Mouse (Mus musculus) midbrain, embryonic 13.5 days (tissue): ENCODE results near the gene Syne3. TPM values are rescaled to one million over a fixed set of nuclear protein-coding genes. Genes with fewer than 3 reads are reported as not detected.
A peak's percentile ranks its signal among the peaks of the same experiment; 100 is the strongest.

ENCODE experiments used
- ATAC-seq: fragments of 200-750 bp; cut with Nextera tagmentation; 2 replicates; pipeline ENCODE4 v1.8.0; 2017; ENCODE audit warnings: mild to moderate bottlenecking, moderate TSS enrichment, moderate library complexity
- H3K27ac ChIP-seq: fragments of 300-500 bp; sonication (generic); 2 replicates; pipeline ENCODE4 v1.5.1; 2015; ENCODE audit warnings: inconsistent platforms, mild to moderate bottlenecking, moderate library complexity
- H3K27me3 ChIP-seq: fragments of 300-500 bp; sonication (generic); 2 replicates; pipeline ENCODE4 v1.6.1; 2015; ENCODE audit warnings: mild to moderate bottlenecking, inconsistent platforms
- H3K36me3 ChIP-seq: fragments of 300-500 bp; sonication (generic); 2 replicates; pipeline ENCODE4 v1.6.1; 2015; ENCODE audit warnings: mild to moderate bottlenecking, inconsistent platforms
- H3K4me1 ChIP-seq: fragments of 300-500 bp; sonication (generic); replicated peaks from 2 replicates; pipeline ENCODE4 v1.6.1; 2015; ENCODE audit warnings: inconsistent platforms
- H3K4me2 ChIP-seq: fragments of 300-500 bp; sonication (generic); replicated peaks from 2 replicates; pipeline ENCODE4 v1.6.1; 2015; ENCODE audit warnings: moderate library complexity, mild to moderate bottlenecking, inconsistent platforms
- H3K4me3 ChIP-seq: fragments of 300-500 bp; sonication (generic); replicated peaks from 2 replicates; pipeline ENCODE4 v1.5.1; 2015; ENCODE audit warnings: mild to moderate bottlenecking, inconsistent platforms
- H3K9ac ChIP-seq: fragments of 300-500 bp; sonication (generic); replicated peaks from 2 replicates; pipeline ENCODE4 v1.6.1; 2015; ENCODE audit warnings: mild to moderate bottlenecking, inconsistent platforms
- H3K9me3 ChIP-seq: fragments of 300-500 bp; sonication (generic); 2 replicates; pipeline ENCODE4 v1.6.1; 2016; ENCODE audit warnings: mild to moderate bottlenecking, inconsistent platforms
- WGBS: fragments of 180-500 bp; shearing (Covaris S2); methylation state at CpG from one replicate; pipeline ENCODE4 v1.1.7; 2015; 5-methylcytosine and 5-hydroxymethylcytosine counted together
- polyA plus RNA-seq: library from polyadenylated mRNA; unstranded; fragments of >200 nt; fragmentation: Nextera tagmentation; extraction: Ambion mirVana; gene quantifications from 2 replicates; pipeline ENCODE4 v1.2.1, GENCODE M21; 2015

Syne3 gene
- polyA plus RNA-seq, 1 experiment from 2014 or later = 0.17 TPM

DNA sequence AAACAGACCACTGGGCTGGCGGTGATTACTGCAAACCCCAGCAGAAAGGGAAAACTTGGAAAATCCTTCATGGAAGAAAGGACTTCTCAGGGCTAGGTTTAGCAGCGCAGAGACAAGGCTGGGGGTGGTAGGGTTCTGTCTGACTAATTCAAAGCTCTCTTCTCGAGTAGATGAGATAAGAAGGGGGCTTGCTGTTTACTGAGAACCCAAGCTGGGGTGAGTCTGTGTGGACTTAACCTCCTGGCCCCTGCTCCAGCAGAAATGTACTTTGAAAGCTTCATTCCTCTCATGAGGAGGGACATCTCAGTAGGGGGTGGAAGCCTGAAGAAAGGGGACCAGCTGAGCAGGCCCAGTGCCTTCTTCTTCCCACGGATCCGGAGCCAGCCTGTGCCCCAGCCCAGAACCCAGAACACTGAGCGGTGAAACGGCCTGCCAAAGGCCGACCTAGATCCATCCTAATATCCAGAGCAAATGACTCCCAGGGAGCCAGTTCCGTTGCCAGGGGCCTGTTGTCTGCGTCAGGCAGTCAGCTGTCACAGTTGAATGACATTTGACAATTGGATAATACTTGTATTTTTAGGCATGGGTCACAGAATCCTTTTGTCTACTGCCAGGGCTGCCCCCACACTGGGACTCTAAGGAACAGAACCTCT is 97.2 kb downstream of the Syne3 start:
- Histone ChIP-seq H3K4me3 (no peak overlapping the region), H3K27ac (no peak overlapping the region), H3K36me3 (no peaks in the 10 kb centered on the region), H3K9me3 (no peaks in the 10 kb centered on the region), H3K27me3 (peaks cover 9% of the 10 kb centered on the region; the same call in 1 of the 2 replicates), H3K9ac (no peak overlapping the region), H3K4me2 (no peak overlapping the region), H3K4me1 (peaks cover 30% of the 10 kb centered on the region)
- no peak for ATAC-seq
- 21% methylated on average over 10 of the region's 10 CpGs for WGBS

GRCm38 (mm10) chr12:104909750-104910149 is 99.9 kb downstream of the Syne3 start:
- ATAC-seq = no peak
- Histone ChIP-seq H3K27me3 (peaks cover 19% of the 10 kb centered on the region), H3K27ac (no peak overlapping the region), H3K9me3 (no peaks in the 10 kb centered on the region), H3K4me1 (peaks cover 28% of the 10 kb centered on the region), H3K4me3 (no peak overlapping the region), H3K36me3 (no peaks in the 10 kb centered on the region), H3K9ac (no peak overlapping the region), H3K4me2 (no peak overlapping the region)
- WGBS = 95% methylated on average over 4 of the region's 4 CpGs

DNA sequence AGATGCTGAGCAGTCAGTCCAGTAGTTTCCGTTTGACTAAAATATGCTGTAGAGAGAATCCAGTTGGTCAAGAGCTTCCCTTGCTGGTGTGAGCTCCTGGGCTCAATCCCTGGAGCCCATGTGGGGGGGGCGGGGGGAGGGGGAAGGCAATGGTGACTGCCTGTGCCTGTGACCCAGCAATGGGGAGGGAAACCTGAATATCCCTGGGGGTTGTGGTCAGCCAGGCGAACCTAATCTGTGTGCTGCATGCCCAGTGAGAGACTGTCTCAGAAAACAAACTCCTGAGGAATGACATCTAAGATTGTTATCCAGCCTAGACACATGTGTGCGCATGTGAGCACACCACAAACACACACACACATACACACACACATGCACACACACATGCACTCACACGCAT is 100.6 kb downstream of the Syne3 start:
- Histone ChIP-seq H3K36me3 (no peaks in the 10 kb centered on the region), H3K4me3 (no peak overlapping the region), H3K4me1 (peaks cover 31% of the 10 kb centered on the region), H3K9me3 (no peaks in the 10 kb centered on the region), H3K9ac (no peak overlapping the region), H3K27ac (peak overlapping the region; percentile 25), H3K27me3 (peaks cover 19% of the 10 kb centered on the region), H3K4me2 (no peak overlapping the region)
- ATAC-seq = peak; percentile 32; the same call in 1 of the 2 replicates
- 39% methylated on average over 5 of the region's 5 CpGs for WGBS

- peaks cover 19% of the 10 kb centered on the region for H3K27me3 ChIP-seq
- no peak overlapping the region for H3K9ac ChIP-seq
- H3K4me3 ChIP-seq = no peak overlapping the region
- H3K4me2 ChIP-seq = no peak overlapping the region
- WGBS = 3% methylated on average over 15 of the region's 15 CpGs
- peak overlapping the region; percentile 25 for H3K27ac ChIP-seq
- no peaks in the 10 kb centered on the region for H3K36me3 ChIP-seq
- H3K9me3 ChIP-seq = no peaks in the 10 kb centered on the region
- peaks cover 31% of the 10 kb centered on the region for H3K4me1 ChIP-seq
- ATAC-seq = peak; percentile 47
Observed at GRCm38 (mm10) chr12:104908024-104908781, 101.4 kb downstream of the Syne3 start.

DNA sequence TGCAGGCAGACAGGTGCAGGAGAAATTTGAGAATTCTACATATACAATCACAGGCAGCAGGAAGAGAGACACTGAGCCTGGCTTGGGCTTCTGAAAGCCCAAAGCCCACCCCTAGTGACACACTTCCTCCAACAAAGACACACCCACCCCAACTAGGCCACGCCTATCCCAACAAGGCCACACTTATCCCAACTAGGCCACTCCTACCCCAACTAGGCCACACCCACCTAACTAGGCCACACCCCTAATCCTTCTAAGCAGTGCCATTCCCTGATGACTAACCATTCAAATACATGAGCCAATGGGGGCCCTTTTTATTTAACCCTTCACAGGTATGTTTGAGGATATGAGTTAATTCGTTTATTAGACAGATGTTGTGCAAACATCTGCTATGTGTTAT is 102.5 kb downstream of the Syne3 start:
- no peaks in the 10 kb centered on the region for H3K36me3 ChIP-seq
- WGBS = 88% methylated on average over 2 of the region's 2 CpGs
- no peaks in the 10 kb centered on the region for H3K9me3 ChIP-seq
- peaks cover 24% of the 10 kb centered on the region for H3K4me1 ChIP-seq
- no peak overlapping the region for H3K4me2 ChIP-seq
- no peak overlapping the region for H3K9ac ChIP-seq
- ATAC-seq = no peak
- no peak overlapping the region for H3K4me3 ChIP-seq
- H3K27ac ChIP-seq = no peak overlapping the region
- H3K27me3 ChIP-seq = peaks cover 19% of the 10 kb centered on the region

- no peaks in the 10 kb centered on the region for H3K9me3 ChIP-seq
- 36% methylated on average over 5 of the region's 5 CpGs for WGBS
- H3K4me1 ChIP-seq = peaks cover 31% of the 10 kb centered on the region
- H3K27ac ChIP-seq = no peak overlapping the region
- no peak overlapping the region for H3K9ac ChIP-seq
- H3K36me3 ChIP-seq = no peaks in the 10 kb centered on the region
- H3K27me3 ChIP-seq = peaks cover 10% of the 10 kb centered on the region
- no peak overlapping the region for H3K4me2 ChIP-seq
- ATAC-seq = no peak
- no peak overlapping the region for H3K4me3 ChIP-seq
Observed at GRCm38 (mm10) chr12:104904138-104904537, 105.5 kb downstream of the Syne3 start.

GRCm38 (mm10) chr12:104902392-104903053 is 107.1 kb downstream of the Syne3 start:
- no peak overlapping the region for H3K4me3 ChIP-seq
- ATAC-seq = no peak
- peaks cover 15% of the 10 kb centered on the region for H3K4me1 ChIP-seq
- 89% methylated on average over 13 of the region's 13 CpGs for WGBS
- no peak overlapping the region for H3K9ac ChIP-seq
- no peak overlapping the region for H3K27ac ChIP-seq
- no peak overlapping the region for H3K4me2 ChIP-seq
- peaks cover 12% of the 10 kb centered on the region for H3K27me3 ChIP-seq
- H3K9me3 ChIP-seq = no peaks in the 10 kb centered on the region
- H3K36me3 ChIP-seq = no peaks in the 10 kb centered on the region

GRCm38 (mm10) chr12:104901320-104901719 is 108.3 kb downstream of the Syne3 start:
- no peaks in the 10 kb centered on the region for H3K36me3 ChIP-seq
- ATAC-seq = peak; percentile 21; the same call in 1 of the 2 replicates
- H3K9ac ChIP-seq = no peak overlapping the region
- 23% methylated on average over 8 of the region's 8 CpGs for WGBS
- peaks cover 26% of the 10 kb centered on the region for H3K4me1 ChIP-seq
- no peaks in the 10 kb centered on the region for H3K9me3 ChIP-seq
- H3K4me3 ChIP-seq = no peak overlapping the region
- no peak overlapping the region for H3K4me2 ChIP-seq
- H3K27me3 ChIP-seq = peaks cover 8% of the 10 kb centered on the region; the same call in 1 of the 2 replicates
- H3K27ac ChIP-seq = peak overlapping the region; percentile 26; the same call in 1 of the 2 replicates

DNA sequence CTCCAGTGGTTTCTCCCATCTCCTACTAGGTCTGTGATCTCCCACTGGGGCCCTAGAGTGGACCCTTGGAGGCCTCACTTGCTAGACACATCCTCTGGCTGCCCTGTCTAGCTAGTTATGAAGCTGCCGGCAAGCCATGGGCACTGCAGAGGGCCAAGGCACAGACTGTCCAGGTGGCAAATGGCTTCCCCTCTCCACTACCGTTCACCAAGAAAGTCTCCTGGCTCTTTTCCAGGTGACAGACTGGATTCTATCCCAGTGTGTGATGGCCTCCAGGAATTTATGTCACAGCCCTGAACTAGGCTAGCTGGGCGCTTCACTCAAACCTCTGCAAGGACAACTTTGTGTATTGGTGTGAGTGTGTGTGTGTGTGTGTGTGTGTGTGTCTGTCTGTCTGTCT is 109.8 kb downstream of the Syne3 start:
- Histone ChIP-seq H3K4me1 (peaks cover 26% of the 10 kb centered on the region), H3K9me3 (no peaks in the 10 kb centered on the region), H3K27ac (no peak overlapping the region), H3K27me3 (peaks cover 3% of the 10 kb centered on the region; the same call in 1 of the 2 replicates), H3K4me2 (no peak overlapping the region), H3K36me3 (no peaks in the 10 kb centered on the region), H3K4me3 (no peak overlapping the region), H3K9ac (no peak overlapping the region)
- ATAC-seq = no peak
- WGBS = 83% methylated on average over 3 of the region's 3 CpGs

DNA sequence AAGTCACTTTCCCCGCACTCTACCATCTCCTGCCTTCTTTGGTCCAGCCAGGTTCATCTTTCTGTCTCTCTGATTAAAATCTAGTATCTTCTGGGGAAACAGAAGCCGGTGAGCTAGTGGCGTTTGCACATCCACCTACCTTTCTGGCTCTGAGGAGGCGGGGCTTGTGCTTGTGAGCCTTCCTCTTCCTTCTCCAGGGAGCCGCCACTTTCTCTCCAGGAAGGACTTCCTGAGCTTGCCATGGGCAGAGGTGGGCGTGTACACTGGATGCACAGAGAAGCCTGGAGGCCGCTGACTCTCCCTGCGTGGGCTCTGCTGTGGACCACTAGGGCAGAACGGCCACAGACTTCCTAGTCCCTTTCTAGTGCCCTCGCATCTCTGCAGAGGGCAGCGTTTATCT is 110.4 kb downstream of the Syne3 start:
- H3K36me3 ChIP-seq = no peaks in the 10 kb centered on the region
- H3K4me1 ChIP-seq = peaks cover 23% of the 10 kb centered on the region
- no peak overlapping the region for H3K9ac ChIP-seq
- H3K4me3 ChIP-seq = no peak overlapping the region
- no peaks in the 10 kb centered on the region for H3K9me3 ChIP-seq
- H3K27ac ChIP-seq = no peak overlapping the region
- 65% methylated on average over 11 of the region's 11 CpGs for WGBS
- no peak for ATAC-seq
- no peak overlapping the region for H3K4me2 ChIP-seq
- H3K27me3 ChIP-seq = peaks cover 3% of the 10 kb centered on the region; the same call in 1 of the 2 replicates

DNA sequence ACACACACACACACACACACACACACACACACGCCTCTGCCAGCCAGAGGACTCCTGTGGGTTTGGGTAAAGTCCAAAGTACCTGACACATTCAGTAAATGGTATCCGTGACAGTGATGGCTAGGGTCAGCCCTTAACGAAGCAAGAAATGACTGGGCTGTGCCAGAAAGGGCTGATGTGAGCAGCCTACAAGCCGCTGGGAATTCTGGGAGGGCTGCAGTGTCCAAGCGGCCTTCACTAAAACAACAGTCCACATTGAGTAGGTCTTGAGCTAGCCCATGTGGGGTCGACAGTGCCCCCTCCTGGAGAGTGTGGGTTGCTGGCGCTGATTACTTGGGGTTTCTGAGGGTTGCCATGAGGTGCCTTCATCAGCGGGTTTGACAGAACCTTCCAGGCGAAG is 110.9 kb downstream of the Syne3 start:
- Histone ChIP-seq H3K9ac (no peak overlapping the region), H3K4me2 (no peak overlapping the region), H3K36me3 (no peaks in the 10 kb centered on the region), H3K27ac (no peak overlapping the region), H3K4me1 (peaks cover 23% of the 10 kb centered on the region), H3K27me3 (peaks cover 3% of the 10 kb centered on the region; the same call in 1 of the 2 replicates), H3K4me3 (no peak overlapping the region), H3K9me3 (no peaks in the 10 kb centered on the region)
- no peak for ATAC-seq
- WGBS = 77% methylated on average over 9 of the region's 9 CpGs

GRCm38 (mm10) chr12:104897051-104897618 is 112.5 kb downstream of the Syne3 start:
- H3K4me1 ChIP-seq = peaks cover 23% of the 10 kb centered on the region
- WGBS = 55% methylated on average over 8 of the region's 8 CpGs
- H3K9ac ChIP-seq = no peak overlapping the region
- peaks cover 3% of the 10 kb centered on the region; the same call in 1 of the 2 replicates for H3K27me3 ChIP-seq
- no peak overlapping the region for H3K4me3 ChIP-seq
- no peaks in the 10 kb centered on the region for H3K36me3 ChIP-seq
- no peak overlapping the region for H3K4me2 ChIP-seq
- ATAC-seq = peak; percentile 73
- no peak overlapping the region for H3K27ac ChIP-seq
- no peaks in the 10 kb centered on the region for H3K9me3 ChIP-seq
